Mouse (Mus musculus) limb, embryonic 14.5 days (tissue): Measurements from ENCODE around the gene Zbtb20. TPM values are rescaled to one million over a fixed set of nuclear protein-coding genes. Genes with fewer than 3 reads are reported as not detected.

Experiments
- ATAC-seq: fragments of 200-750 bp; cut with Nextera tagmentation; 2 replicates; pipeline ENCODE4 v1.8.0; 2017; ENCODE audit warnings: low read depth, moderate number of reproducible peaks, moderate TSS enrichment; ENCODE audit not compliant: low FRiP score
- DNase-seq: peaks from one replicate; pipeline ENCODE4 v3.0.0-alpha.2; 2015; ENCODE audit warnings: low spot score
- H3K27ac ChIP-seq: fragments of 300-500 bp; sonication (generic); replicated peaks from 2 replicates; pipeline ENCODE4 v1.5.1; 2014; ENCODE audit warnings: low read depth, mild to moderate bottlenecking, low read length, moderate library complexity, mixed read lengths
- H3K27me3 ChIP-seq: fragments of 300-500 bp; sonication (generic); 2 replicates; pipeline ENCODE4 v1.6.1; 2014; ENCODE audit warnings: low read length, mixed read lengths; ENCODE audit not compliant: control insufficient read depth, insufficient read depth
- H3K36me3 ChIP-seq: fragments of 300-500 bp; sonication (generic); 2 replicates; pipeline ENCODE4 v1.6.1; 2014; ENCODE audit warnings: mild to moderate bottlenecking, low read length, moderate library complexity, mixed read lengths; ENCODE audit not compliant: control insufficient read depth, insufficient read depth
- H3K4me1 ChIP-seq: fragments of 300-500 bp; sonication (generic); 2 replicates; pipeline ENCODE4 v1.6.1; 2014; ENCODE audit warnings: antibody characterized with exemption, low read length, mixed read lengths; ENCODE audit not compliant: control insufficient read depth, insufficient read depth
- H3K4me2 ChIP-seq: fragments of 300-500 bp; sonication (generic); replicated peaks from 2 replicates; pipeline ENCODE4 v1.6.1; 2014; ENCODE audit warnings: low read depth, mild to moderate bottlenecking, low read length, moderate library complexity; ENCODE audit not compliant: severe bottlenecking
- H3K4me3 ChIP-seq: fragments of 300-500 bp; sonication (generic); replicated peaks from 2 replicates; pipeline ENCODE4 v1.5.1; 2014; ENCODE audit warnings: low read length
- H3K9ac ChIP-seq: fragments of 300-500 bp; sonication (generic); 2 replicates; pipeline ENCODE4 v1.6.1; 2014; ENCODE audit warnings: mild to moderate bottlenecking, low read depth, low read length, moderate library complexity; ENCODE audit not compliant: severe bottlenecking
- H3K9me3 ChIP-seq: fragments of 300-500 bp; sonication (generic); 2 replicates; pipeline ENCODE4 v1.6.1; 2016; ENCODE audit warnings: low read length; ENCODE audit not compliant: control insufficient read depth
- POLR2A ChIP-seq: fragments of 200-500 bp; IDR thresholded peaks from 2 replicates; pipeline ENCODE4 v1.8.0; 2012; ENCODE audit warnings: inconsistent platforms, mild to moderate bottlenecking, moderate library complexity, borderline replicate concordance; ENCODE audit not compliant: insufficient read depth, insufficient read length; ENCODE audit errors: extremely low read depth
- WGBS: fragments of 180-500 bp; shearing (Covaris S2); extraction: QIAGEN DNeasy Blood & Tissue Kit; methylation state at CpG from one replicate; pipeline ENCODE4 v1.1.7; 2014; 5-methylcytosine and 5-hydroxymethylcytosine counted together
- microRNA counts: library from miRNA; unstranded; fragments of <30 nt; microRNA quantifications from one replicate; lab custom pipeline; 2016
- microRNA-seq: library from miRNA; unstranded; fragments of <30 nt; microRNA quantifications from one replicate; pipeline ENCODE4, GENCODE M21; 2016
- polyA plus RNA-seq, 2 experiments: library from polyadenylated mRNA; depleted of rRNA in 1 of 2; stranded (reverse) in 1 of 2; unstranded in 1 of 2; fragments of >200 nt; fragmentation: Nextera tagmentation in 1 of 2; extraction: Ambion mirVana in 1 of 2; gene quantifications; 2 replicates each; pipeline versions ENCODE4 v1.2.1 to v1.2.3; 2012 to 2014

The Zbtb20 gene
- polyA plus RNA-seq, 2 experiments = 2.5 to 17.6 TPM

DNA sequence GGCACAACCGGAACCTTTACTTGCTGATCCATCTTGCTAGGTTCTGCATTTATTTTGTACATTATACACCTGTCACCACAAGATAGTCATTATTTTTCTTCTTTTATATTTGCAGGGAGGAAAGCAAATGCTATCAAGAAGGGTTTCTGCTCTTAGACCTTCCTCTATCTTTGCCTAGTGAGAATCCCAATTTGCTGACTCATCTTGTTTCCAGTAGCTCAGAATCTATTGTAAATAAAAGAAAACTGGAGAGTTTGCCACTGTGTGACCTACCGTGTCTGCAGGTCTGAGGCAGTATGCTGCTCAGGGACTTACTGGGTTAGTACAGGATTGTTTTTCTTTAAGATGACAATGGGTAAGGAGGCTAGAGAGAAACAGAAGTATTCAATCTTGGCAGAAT is 812.3 kb downstream of the Zbtb20 start:
- H3K4me1 ChIP-seq = no peaks in the 10 kb centered on the region
- H3K4me3 ChIP-seq = no peak overlapping the region
- no peaks in the 10 kb centered on the region for H3K36me3 ChIP-seq
- no peak overlapping the region for H3K9ac ChIP-seq
- WGBS = 82% methylated on average over 2 of the region's 2 CpGs
- H3K9me3 ChIP-seq = no peaks in the 10 kb centered on the region
- no peak overlapping the region for H3K4me2 ChIP-seq
- no peak for TF ChIP-seq POLR2A
- ATAC-seq (no peak), DNase-seq (no peak)
- H3K27me3 ChIP-seq = no peaks in the 10 kb centered on the region
- no peak overlapping the region for H3K27ac ChIP-seq

DNA sequence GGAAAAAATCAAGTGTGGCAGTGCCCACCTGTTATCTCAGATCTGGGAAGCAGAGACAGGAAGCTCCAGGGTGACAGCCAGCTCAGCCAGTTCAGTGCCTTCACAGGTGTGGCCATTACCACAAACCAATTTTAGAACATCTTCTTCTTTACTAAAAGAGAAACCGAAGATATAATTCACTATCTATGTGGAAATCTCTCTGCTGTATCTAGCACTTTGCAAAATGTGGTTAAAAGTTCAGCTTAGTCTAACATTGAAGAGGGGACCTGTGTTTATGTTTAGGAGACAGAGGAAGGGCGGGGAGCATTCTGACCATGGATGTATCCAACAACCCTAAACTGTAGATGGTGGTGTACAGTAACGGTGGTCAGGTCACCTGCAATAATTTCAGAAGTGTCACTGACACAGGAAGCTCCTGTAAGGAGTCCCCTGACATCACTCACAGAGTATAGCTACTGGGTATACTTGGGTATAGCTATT is 814.6 kb downstream of the Zbtb20 start:
- Histone ChIP-seq H3K27me3 (no peaks in the 10 kb centered on the region), H3K4me3 (no peak overlapping the region), H3K9ac (no peak overlapping the region), H3K27ac (no peak overlapping the region), H3K4me1 (no peaks in the 10 kb centered on the region), H3K9me3 (no peaks in the 10 kb centered on the region), H3K36me3 (no peaks in the 10 kb centered on the region), H3K4me2 (no peak overlapping the region)
- ATAC-seq (no peak), DNase-seq (no peak)
- WGBS = 86% methylated on average over 3 of the region's 3 CpGs
- TF ChIP-seq POLR2A = no peak

DNA sequence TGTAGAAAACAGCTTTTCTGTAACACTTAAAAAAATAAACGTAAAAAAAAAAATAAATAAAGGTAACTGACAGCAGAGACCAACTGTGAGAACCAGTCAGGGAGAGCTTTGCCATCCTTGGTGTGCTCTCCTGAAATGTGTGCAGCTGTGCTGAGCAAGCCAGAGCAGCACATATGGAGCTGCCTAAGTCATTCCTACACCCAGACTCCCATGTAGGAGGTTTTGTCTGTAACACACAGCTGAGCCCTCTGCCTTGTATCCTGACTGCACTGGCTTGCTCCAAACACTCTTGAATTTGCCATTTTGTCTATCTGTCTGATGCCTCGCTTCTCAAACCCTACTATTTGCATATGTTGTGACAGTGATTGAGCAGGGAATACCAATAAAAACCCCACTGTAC is 815.2 kb downstream of the Zbtb20 start:
- H3K4me3 ChIP-seq = no peak overlapping the region
- H3K9ac ChIP-seq = no peak overlapping the region
- no peak for TF ChIP-seq POLR2A
- H3K27ac ChIP-seq = no peak overlapping the region
- H3K27me3 ChIP-seq = no peaks in the 10 kb centered on the region
- WGBS = 80% methylated on average over 2 of the region's 2 CpGs
- DNase-seq (no peak), ATAC-seq (no peak)
- no peaks in the 10 kb centered on the region for H3K9me3 ChIP-seq
- no peaks in the 10 kb centered on the region for H3K4me1 ChIP-seq
- H3K4me2 ChIP-seq = no peak overlapping the region
- H3K36me3 ChIP-seq = no peaks in the 10 kb centered on the region

DNA sequence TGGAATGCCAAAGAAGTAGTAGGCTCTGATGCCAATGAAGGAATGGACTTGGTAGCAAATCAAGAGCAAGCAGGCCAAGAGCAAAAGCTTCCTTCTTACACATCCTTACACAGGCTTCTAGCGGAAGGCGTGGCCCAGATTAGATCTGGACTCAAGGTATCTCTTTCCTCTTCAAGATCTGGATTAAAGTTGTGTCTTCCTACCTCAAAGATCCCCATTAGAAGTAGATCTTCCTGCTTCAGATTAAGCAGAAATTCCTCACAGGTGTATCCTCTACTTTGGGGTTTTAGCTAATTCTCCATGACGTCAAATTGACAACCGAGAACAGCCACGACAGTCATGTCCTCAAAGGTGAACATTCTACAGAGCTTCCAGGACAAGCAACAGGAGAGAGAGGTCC is 816.1 kb downstream of the Zbtb20 start:
- DNase-seq (no peak), ATAC-seq (no peak)
- H3K36me3 ChIP-seq = no peaks in the 10 kb centered on the region
- H3K27ac ChIP-seq = no peak overlapping the region
- no peaks in the 10 kb centered on the region for H3K9me3 ChIP-seq
- WGBS = 96% methylated on average over 5 of the region's 5 CpGs
- no peaks in the 10 kb centered on the region for H3K4me1 ChIP-seq
- no peak overlapping the region for H3K9ac ChIP-seq
- TF ChIP-seq POLR2A = no peak
- H3K4me2 ChIP-seq = no peak overlapping the region
- H3K4me3 ChIP-seq = no peak overlapping the region
- no peaks in the 10 kb centered on the region for H3K27me3 ChIP-seq

MicroRNA genes within 50 kb of the gene (microRNA counts, 519-probe panel; counts per million panel counts)
- not detected for microRNA mmu-miR-568 (lab: Ali Mortazavi, UCI)

Small RNA genes within 50 kb of the gene (microRNA-seq; reads per million reads assigned to microRNA genes)
- gene Mir568 = not detected
